Mouse (Mus musculus): Measurements from ENCODE around the gene Cdc5l.
"Not testable (repeated sequence)": the region's sequence is repeated elsewhere in the genome, so short reads cannot be mapped to it uniquely, and the experiment has no call there.

The Cdc5l gene

DNA sequence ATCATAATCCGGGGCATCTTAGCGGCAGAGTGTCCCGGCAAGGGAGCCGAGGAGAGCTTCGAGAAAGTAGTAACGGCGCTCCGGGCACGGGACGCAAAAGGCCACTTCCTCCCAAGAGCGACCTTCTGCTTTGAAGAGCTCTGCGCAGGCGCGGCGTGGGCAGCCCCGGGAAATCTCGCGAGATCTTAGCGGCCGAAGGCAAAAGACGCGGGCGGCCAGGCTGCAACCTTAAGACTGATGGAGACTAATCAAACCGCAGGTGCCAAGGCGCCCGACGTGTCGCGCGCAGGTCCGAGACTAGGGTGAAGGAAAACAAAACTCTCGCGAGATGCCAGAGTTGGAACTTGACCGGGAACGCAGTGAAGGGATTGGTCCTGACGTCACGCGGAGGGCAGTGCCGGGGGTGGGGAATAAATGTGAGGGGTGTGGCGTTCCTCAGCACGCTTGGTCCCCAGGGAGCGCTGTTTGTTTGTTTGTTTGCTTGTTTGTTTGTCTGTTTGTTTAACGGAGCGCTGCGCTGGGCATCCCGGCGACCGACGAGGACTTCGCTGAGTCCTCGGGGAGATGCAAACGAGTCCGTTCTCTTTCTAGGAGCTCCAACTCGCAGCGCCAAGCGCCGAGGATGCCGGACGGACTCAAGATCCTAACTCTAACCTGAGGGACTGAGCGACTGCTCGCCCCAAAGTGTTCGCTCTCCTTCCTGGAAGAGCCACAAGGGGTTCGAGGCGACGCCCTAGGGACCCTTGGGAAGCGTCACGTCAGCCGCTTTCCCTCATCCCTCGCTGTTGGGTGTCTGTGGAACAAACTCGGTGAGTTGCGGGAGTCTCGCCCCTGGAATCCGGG, at the start of gene Cdc5l:
Gene Cdc5l (minus strand): TSS at position 319 of the 843 bp plus-strand sequence.
- DNase-seq: peak; percentile 96 to 98

DNA sequence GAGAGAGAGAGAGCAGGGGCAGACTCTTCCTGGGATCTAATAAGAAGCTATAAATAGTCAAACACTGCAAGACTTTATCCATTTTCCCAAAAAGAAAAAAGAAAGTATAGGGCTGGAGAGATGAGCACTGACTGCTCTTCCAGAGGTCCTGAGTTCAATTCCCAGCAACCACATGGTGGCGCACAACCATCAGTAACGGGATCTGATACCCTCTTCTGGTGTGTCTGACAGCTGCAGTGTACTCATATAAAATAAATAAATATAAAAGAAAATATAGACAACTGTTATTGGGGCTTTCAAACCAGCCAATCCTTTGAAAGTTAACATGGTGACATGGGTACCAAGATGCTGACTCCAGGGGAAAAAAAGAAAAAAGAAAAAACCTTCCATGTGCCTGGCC, 46.9 kb upstream of the Cdc5l start:
- DNase-seq: no peak

DNA sequence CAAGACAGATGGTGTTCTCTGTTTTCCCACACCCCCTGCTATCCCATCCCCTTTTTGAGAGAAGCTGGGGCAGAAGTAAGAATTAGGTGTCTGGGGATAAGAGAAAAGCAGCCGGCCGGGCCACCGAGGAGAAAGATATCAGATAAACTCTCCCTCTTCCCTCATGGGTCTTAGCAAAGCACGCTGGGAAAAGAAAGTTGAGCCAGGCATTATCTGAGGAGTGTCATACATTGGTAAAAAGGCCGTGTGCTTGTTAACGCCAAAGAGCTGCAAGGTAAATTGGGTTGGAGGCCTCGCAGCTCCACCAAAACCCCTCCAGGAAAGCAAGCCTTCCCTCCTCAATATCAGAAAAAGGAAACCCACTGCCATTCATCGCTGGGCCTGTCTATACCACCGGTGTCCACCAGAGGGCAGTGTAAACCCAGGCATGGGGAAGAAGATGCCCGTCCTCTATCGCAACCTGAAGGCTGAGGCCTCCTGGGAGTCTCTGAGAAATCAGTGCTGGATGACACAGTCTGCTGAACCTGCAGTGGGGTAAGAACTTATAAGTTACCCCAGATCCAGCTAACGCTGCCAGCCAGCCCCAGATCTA, 44.8 kb upstream of the Cdc5l start:
- DNase-seq: peak; percentile 60 to 67

DNA sequence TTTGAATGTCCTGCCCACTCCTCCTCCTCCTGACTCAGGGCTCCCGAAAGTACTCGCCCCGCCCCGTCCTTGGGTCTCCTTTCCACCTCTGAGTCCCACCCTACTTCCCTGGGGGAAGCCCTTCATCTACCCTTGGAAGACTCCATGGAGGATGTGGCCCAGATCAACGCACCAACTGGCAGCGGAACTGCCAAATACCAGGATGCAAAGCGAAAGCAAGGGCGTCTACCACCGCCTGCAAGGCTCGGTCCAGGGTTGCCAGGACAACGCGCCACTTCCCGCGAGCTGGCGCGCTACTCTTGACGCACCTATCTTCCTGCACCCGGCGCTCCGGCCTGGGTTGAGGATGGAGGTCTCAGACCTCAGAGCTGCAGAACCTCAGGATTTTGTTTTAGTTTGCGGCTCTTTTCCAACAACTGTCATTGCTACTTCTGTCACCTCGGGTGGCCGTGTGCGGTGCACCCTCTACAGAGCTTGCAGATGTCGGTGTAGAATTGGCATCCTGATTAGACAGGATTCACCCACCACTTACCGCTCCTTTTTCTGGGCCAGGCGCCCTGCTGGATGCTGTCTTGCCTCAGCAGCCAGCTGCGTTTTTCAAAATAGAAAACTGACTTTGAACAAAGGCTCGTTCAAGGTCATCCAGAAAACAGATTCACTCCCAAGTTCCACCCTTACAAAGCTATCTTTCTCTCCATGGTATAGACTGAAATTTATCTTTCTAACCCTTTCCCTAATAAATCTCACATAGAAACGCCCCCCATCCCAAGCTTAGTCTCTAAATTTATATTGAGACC, 41.3 kb upstream of the Cdc5l start, which contains the start of gene Spats1:
Gene Spats1 (minus strand): TSS at position 747 of the 797 bp plus-strand sequence.
- peak; percentile 31 to 41 for DNase-seq

DNA sequence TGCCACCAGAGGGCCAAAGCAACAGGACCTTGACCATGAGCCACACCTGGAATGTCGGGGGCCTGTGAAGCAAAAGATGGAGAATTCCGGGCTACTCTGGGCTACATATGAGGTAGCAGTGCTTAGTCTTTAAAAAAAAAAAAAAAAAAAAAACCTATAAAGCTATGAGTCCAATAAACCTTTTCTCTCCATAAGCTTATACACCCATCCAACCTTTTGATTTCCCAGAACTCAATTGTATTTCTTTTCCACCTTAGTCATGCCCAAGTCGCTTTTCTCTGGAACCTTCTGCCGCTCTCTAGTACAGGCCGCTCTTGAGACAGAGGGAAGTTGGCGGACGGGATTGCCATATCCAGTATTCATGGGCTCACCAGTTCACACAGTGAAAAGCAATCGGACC, 40.6 kb upstream of the Cdc5l start:
- DNase-seq: no peak

DNA sequence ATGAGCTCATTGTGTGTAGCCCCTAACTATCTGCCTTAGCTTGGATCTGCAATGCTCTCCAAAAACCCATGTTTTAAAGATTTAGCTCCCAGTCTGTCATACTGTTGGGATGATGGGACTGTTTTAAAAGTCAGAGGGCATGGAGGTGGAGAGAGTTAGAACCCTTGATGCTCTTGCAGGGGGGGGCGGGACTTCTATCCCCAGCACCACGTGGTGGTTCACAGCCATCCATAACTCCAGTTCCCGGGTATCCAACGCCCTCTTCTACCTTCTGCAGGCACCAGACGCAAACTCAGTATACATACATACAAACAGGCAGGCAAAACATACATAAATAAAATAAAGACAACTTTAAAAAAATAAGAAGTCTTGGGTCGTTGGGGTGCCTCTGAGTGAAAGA, 40.1 kb upstream of the Cdc5l start:
- DNase-seq: no peak

DNA sequence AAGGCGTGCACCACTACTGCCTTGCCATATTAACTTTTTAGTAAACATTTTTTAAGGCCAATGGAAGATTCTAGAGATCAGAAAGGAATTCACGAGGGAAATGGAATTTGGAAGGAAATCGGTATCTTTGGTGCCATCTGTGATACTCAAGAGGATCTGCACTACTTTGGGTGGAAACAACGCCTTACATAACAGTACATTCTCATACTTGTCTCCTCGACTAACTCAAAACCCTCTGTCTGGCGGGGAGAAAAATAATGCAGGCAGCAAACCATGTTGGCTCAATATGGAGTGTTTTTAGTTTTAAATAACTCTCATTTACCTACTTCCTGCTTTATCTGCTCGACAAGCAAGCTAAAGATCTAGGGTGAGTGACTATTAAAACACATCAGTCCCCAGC, 37.2 kb upstream of the Cdc5l start:
- DNase-seq: no peak

DNA sequence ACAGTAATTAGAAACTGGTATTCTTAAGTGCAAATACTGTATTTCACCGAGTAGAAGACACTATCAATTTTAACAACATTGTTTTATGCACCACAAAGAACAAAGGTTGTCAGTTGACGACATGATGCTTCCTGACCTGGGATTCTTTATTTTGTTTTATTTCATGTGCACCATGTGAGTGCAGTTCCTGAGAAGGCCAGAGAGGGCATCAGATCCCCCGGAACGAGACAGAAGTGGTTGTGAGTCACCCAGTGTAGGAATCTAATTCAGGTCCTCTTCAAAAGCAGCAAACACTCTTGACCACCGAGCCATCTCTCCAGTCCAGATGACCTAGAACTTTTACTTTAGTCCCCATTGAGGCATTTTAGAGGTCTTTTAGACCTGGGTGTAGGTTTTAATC, 34.8 kb upstream of the Cdc5l start:
- no peak for DNase-seq

DNA sequence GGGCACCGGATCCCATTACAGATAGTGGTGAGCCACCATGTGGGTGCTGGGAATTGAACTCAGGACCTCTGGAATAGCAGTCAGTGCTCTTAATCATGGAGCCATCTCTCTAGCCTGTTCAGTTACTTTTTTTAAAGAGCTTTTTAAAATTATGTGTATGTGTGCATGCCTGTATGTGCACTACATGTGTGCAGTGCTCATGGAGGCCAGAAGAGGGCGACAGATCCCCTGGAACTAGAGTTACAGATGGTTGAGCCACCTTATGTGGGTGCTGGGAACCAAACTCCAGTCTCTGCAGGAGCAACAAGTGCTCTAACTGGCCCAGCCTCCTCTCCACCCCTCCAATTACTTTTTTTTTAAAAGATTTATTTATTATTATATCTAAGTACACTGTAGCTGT, 33.2 kb upstream of the Cdc5l start:
- DNase-seq: no peak

DNA sequence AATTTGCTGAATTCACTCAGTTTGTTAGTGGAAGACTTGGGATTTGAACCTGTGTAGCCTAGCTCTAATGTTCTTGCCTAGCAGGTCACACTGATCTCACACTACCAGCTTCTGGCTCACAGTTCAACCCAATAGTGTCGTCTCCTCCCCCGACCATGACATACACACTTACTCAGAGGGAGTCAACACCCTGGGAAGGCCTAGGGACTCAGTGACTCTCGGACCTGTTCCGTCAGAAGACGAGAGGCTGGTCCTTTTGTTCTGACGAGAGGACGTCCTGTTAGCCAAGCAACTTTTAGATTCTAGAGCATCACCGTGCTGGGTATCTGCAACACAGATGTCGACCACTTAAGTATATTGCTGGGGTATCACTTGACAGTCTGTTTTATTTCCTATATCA, 30.7 kb upstream of the Cdc5l start:
- DNase-seq: no peak

DNA sequence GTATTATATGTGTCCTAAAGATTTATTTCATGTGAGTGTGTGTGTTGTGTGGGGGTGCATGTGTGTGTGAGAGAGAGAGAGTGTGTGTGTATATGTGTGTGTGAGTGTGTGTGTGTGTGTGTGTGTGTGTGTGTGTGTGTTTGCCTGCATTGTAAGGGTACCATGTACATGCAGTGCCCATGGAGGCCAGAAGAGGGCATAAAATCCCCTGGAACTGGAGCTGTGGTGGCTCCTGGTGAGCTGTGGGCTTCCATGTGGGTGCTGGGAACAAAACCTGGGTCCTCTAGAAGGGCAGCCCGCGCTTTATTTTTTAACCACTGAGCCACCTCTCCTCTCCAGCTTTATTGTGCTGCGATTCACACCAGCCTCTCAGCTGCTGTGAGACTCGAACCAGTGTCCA, 29.0 kb upstream of the Cdc5l start:
- no peak for DNase-seq

DNA sequence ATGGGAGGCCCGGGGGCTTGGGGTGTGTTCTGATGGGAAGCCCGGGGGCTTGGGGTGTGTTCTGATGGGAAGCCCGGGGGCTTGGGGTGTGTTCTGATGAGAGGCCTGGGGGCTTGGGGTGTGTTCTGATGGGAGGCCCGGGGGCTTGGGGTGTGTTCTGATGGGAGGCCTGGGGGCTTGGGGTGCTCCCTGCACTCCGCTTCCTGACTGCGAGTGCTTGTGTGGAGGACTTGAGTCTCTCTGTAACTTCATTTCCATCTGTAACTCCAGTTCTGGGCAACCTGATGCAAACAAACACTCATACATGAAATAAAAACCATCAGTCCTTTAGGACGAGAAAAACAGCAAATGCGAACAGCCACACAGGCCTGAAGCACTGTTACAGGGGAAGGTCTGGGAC, 25.5 kb upstream of the Cdc5l start:
- DNase-seq: no peak

DNA sequence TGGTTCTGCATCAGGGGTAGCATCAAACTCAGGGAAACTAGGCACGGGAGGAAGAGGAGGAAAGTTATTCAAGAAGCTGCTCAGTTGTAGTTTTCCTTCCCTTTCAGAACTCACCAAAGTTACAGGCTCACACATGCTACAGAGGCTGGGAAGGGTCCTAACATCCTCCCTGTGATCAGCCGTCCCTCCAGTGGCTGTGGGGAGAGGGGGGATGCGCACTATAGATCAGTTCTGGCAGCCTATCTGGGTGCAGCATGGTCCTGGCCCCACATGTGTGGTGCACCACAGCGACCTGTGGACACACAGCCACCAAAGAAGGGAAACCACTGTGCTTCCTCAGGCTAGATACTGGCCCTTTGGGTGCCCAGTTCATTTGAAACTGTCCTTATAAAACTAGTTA, 25.0 kb upstream of the Cdc5l start:
- no peak for DNase-seq

DNA sequence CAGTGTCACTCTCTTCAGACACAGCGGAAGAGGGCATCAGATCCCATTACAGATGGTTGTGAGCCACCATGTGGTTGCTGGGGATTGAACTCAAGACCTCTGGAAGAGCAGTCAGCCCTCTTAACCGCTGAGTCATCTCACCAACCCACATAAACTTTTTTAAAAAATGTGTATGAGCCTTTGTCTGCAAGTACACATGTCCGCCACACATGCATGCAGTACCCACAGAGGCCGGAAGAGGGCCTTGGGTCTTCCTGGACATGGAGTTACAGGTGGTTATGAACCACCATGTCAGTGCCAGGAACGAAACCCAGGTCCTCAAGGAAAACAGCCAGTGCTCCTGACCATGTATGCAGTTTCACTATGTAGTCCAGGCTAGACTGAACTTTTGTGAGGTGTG, 23.9 kb upstream of the Cdc5l start:
- DNase-seq: no peak

DNA sequence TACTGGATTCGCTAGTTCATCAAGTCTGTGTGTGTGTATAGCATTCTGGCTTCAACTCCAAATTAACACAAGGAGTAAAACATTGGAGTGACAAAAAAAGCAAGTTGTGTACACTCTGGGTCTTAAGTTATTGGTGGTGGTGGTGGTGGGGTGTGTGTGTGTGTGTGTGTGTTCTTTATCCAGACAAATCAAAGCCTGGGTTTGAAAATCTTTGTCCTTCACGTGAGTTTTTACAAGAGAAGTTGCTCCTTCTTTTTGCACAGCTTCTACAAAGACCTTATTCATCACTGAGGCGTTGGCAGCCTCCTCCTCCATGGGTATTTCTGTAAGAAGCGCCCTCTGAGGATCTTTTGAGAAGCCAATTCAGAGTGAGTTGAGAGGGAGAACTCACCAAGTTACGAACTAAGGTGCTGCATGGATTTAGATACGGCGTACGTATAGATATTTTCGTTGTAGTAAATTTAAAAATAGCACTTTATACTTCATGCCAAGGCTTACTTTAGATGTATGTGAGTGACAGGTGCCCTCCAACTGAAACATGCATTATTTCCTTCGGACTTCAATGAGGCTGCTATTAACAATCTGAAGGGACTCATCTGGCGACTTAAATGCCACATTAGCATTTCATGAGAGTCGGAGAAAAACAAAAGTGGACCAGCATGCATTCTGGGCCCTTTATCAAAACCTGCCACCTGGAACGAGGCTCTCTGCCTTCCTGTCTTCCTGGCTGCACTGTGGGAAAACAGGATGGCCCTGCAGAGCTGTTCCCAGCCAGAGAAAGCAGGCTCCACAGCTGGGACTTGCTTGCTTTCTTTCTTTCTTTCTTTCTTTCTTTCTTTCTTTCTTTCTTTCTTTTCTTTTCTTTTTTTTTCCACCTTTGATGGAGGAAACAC, 23.0 kb upstream of the Cdc5l start:
- no peak for DNase-seq

DNA sequence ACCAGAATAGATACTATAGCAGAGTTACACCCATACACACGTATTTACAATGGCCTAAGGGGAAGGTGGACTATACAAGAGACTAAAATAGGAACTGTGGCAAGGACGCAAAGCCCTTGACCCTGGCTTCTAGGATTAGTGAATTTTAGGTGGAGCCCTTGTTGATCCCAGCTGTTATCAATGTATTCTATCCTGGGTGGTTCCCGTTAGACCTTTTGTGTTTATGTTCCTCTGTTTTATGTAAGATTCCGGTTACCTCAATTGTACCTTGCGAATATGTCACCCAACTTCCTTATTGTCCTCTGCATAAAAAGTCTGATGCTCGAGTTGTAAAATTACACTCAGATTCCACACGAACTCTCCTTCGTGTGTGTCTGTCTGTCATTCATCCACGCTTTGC, 22.2 kb upstream of the Cdc5l start:
- DNase-seq: not testable (repeated sequence)

DNA sequence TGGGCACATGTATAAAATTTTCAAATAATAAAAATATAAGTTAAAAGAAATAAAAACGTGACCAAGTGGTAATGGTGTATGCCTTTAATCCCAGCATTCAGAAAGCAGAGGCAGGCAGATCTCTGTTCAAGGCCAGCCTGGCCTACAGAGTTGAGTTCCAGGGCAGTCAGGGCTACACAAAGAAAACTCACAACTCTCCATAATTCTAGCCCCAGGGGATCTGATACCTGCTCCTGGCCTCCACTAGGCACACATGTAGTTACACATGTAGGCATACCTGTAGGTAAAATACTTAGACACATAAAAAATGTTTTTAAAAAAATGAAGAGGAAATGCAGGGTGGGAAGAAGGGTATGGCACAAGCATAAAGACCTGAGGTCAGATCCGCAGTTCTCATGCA, 21.3 kb upstream of the Cdc5l start:
- no peak for DNase-seq

DNA sequence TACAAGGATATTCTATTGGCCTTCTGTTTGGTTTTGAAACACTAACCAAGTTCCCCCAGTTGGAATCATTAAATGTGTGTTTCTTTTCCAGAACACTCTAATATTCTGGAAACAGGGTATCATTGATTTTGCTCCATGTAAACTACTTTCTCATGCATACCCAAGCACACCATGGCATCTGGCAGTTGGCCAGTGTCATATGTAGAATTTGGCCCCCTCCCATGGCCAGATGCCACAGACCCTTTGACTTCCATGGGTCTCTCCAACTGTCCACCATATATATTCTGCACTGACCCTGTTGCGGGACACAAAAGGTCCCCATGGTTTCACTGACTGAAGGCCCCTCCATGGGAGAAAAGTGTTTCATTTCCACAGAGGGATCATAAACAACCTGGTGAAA, 18.7 kb upstream of the Cdc5l start:
- DNase-seq: no peak

DNA sequence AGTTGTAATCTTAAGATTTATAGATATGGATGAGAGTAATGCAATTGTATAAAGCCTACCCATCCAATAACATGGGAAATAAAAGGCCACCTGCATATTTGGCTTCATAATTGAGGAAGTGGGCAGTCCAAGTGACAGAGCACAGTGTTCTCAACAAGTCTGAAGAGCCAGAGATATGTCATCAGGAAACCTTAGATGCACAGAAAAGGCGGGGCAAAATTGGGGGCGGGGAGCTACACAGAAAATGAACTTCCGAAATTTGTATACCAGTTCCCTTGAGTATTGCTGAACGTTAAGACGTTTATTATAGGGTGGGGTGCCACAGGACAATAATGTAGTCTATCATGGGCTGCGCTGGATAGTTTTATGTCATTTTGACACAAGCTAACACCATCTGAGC, 16.6 kb upstream of the Cdc5l start:
- DNase-seq: no peak

DNA sequence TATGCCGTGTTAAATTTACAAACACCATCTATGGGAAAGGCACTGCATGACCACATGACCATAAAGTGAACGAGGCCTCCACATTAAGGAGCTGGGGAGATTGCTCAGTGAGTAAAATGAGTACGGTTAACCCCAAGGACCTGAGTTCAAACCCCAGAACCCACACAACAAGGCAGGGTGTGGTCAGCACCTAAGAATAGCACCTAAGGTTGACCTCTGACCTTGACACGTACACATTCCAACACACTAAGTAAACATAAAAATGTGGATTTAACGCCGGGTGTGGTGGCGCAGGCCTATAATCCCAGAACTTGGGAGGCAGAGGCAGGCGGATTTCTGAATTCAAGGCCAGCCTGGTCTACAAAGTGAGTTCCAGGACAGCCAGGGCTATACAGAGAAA, 16.0 kb upstream of the Cdc5l start:
- DNase-seq: no peak

DNA sequence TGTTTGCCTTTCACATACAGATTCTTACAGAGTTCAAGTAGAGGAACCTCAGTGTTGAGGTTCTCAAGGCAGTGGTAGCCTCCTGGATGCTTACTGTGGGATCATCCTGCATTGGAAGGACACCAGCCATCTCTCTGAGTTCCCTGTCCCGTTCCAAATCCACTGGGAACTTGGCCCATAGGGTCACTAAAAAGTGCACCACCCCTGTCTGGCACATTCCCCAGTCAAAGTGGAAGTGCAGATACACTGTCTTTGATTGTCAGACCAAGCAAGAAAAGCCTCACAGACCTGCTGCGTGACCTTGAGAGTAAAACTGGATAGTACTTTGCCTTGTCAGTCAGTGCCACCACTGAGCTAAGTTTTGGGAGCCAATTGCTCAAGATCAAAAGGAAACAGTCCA, 13.5 kb upstream of the Cdc5l start:
- no peak for DNase-seq

DNA sequence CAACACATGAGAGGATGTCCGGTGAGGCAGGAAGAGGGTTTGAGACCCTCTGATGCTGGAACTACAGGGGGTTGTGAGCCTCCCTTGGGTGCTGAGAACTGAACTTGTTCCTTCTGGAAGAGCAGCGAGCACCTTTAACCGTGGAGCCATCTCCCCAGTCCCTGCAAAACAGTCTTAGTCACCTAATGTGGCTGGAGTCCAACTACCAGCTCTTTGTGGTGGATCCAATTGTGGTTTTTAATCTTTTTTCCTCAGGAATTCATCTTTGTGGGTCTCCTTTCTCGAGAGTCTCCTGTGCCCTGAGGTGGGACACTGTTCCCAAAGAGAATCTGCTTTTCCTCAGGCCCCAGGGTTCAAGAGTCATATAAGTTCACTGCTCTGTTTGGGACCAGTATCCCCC, 12.4 kb upstream of the Cdc5l start:
- DNase-seq: no peak

DNA sequence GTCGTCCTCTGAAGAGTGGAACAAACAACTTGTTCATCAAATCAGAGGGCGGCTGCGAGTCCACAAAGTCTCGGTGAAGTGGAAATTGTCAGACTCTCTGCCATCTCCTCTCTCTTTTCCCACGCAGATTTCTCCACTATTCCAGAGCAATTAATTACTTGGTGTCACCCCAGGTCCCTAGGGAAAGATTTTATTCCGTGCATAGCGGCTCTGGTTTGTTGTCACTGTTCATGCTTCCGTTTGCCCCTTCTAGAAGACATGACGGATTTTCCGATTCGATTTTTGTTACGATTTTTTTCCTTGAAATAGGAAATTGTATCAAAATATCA, 689 bp upstream of the Cdc5l start:
- DNase-seq: no peak
